Mouse (Mus musculus): ENCODE data around the gene Olfr1314. TPM values are rescaled to one million over a fixed set of nuclear protein-coding genes. Genes with fewer than 3 reads are reported as not detected.

The Olfr1314 gene
- not detected in 2 replicates for polyA plus RNA-seq (2015; fragmentation: Nextera tagmentation; extraction: Ambion mirVana)

DNA sequence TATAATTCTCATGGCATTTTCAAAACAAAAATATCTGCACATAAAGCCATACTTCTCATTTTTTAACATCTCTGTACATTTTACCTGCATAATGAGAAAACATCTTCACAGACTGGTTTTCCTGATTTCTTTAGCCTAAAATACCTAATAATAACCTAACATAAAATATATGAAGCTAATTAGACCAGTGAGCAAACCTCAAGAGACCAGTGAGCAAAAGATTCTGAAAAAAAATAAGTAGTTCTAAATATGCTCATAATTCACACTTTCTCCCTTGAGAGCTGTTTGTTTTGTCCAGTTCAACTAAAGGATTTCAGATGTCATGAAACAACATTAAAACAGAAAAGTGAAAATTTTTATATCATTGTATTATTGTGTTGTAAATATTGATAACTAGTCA lies at the start of gene Olfr1314:
TSS of gene Olfr1314 (minus strand) at position 101 of the 400 bp plus-strand sequence.
- Histone ChIP-seq H3K27ac (no peak within 1 kb of the TSS), H3K4me1 (no peaks in the 10 kb centered on the region), H3K4me3 (replicated peaks) (no peak within 1 kb of the TSS), H3K36me3 (no peaks in the 10 kb centered on the region), H3K9ac (no peak within 1 kb of the TSS), H3K4me2 (no peak within 1 kb of the TSS), H3K27me3 (no peaks in the 10 kb centered on the region), H3K9me3 (replicated peaks) (no peaks in the 10 kb centered on the region)
- no peak for ATAC-seq (replicated peaks; ENCODE audit: low FRiP score)

DNA sequence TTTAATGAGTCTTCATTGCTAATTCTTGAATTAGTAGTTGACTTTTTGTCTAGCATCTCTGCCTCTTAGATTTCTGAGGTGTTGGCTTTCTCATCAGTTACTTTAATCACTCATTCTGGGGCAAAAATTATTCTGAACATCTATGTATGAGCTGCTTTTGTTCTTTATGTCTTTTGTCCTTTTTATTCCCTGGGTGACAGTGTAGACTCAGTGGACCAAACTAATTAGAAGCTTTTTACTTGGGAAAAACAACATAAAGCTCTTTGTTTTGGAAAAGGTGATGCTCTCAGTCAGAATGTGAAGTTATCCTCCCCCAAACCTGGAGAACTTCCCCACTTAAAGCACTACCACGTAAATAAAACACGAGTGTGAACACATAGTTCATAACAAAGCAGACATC lies 43.4 kb upstream of the Olfr1314 start, which contains the start of gene Olfr1317:
TSS of gene Olfr1317 (plus strand) at position 301 of the 400 bp plus-strand sequence.
- no peaks in the 10 kb centered on the region for H3K27me3 ChIP-seq
- WGBS = 79% methylated on average over 2 of the region's 2 CpGs
- H3K27ac ChIP-seq = no peak within 1 kb of the TSS
- H3K9me3 ChIP-seq (replicated peaks) = no peaks in the 10 kb centered on the region
- H3K4me2 ChIP-seq = no peak within 1 kb of the TSS
- no peak within 1 kb of the TSS for H3K4me3 ChIP-seq (replicated peaks)
- no peaks in the 10 kb centered on the region for H3K36me3 ChIP-seq
- H3K4me1 ChIP-seq = no peaks in the 10 kb centered on the region
- ATAC-seq (replicated peaks; ENCODE audit: low FRiP score) = no peak
- H3K9ac ChIP-seq = no peak within 1 kb of the TSS

DNA sequence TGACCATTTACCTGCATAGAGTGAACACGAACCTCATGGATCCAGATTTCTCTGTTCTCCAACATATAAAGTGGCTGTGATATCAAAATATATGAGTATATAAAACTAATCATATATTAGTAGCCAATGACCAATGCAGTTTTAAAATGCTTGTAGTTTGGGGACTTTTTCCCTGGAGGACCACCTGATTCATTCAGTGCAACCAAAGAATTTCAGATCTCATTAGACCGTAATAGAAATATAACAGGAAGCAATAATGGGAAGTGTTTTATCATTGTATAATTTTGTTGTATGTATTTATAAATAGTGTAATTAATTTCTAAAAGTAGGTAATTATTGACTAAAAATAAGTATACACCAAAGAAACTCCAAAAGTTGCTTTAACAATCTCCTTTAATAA lies 38.3 kb upstream of the Olfr1314 start, which contains the start of gene Olfr1316:
TSS of gene Olfr1316 (minus strand) at position 101 of the 400 bp plus-strand sequence.
- no peak for ATAC-seq (replicated peaks; ENCODE audit: low FRiP score)
- WGBS = 86% methylated on average over 2 of the region's 2 CpGs
- H3K27ac ChIP-seq = no peak within 1 kb of the TSS
- no peak within 1 kb of the TSS for H3K4me2 ChIP-seq
- no peak within 1 kb of the TSS for H3K4me3 ChIP-seq (replicated peaks)
- H3K27me3 ChIP-seq = no peaks in the 10 kb centered on the region
- no peaks in the 10 kb centered on the region for H3K36me3 ChIP-seq
- H3K4me1 ChIP-seq = no peaks in the 10 kb centered on the region
- H3K9ac ChIP-seq = no peak within 1 kb of the TSS
- H3K9me3 ChIP-seq (replicated peaks) = no peaks in the 10 kb centered on the region

DNA sequence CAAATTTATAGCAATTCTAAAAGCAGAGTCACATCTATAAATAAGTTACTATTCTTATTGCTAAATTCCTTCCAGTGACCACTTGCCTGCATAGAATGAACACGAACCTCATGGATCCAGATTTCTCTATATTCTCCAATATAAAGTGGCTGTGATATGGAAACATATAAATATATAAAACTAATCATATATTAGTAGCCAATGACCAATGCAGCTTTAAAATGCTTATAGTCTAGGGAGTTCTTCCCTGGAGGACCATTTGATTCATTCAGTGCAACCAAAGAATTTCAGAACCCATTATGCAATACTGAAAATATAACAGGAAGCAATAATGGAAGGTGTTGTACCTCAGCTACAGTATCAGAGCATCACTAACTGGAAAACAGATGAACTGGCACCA lies 18.8 kb upstream of the Olfr1314 start, which contains the start of gene Olfr1315-ps1:
TSS of gene Olfr1315-ps1 (minus strand) at position 101 of the 400 bp plus-strand sequence.
- Histone ChIP-seq H3K27me3 (no peaks in the 10 kb centered on the region), H3K36me3 (no peaks in the 10 kb centered on the region), H3K27ac (no peak within 1 kb of the TSS), H3K9ac (no peak within 1 kb of the TSS), H3K4me1 (no peaks in the 10 kb centered on the region), H3K4me3 (replicated peaks) (no peak within 1 kb of the TSS), H3K9me3 (replicated peaks) (no peaks in the 10 kb centered on the region), H3K4me2 (no peak within 1 kb of the TSS)
- no peak for ATAC-seq (replicated peaks; ENCODE audit: low FRiP score)
- WGBS = 82% methylated on average over 1 of the region's 1 CpGs

DNA sequence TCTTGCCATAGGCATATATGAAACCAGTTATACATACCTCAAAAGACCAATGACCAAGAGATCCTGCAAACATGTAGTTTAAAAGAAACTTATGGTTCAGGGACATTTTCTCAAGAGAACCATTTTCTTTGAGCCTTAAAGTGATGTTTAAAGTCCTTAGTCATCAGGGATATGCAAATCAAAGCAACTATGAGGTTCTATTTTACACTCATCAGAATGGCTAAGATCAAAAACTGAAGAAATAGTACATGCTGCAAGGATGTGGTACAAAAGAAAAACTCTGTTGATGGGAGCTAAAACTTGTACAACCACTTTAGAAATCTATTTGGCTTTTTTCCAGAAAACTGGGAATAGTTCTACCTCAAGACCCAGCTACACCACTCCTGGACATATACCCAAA lies 18.8 kb downstream of the Olfr1314 start, which contains the start of gene Olfr1313:
TSS of gene Olfr1313 (minus strand) at position 101 of the 400 bp plus-strand sequence.
- no peaks in the 10 kb centered on the region for H3K9me3 ChIP-seq (replicated peaks)
- H3K4me3 ChIP-seq (replicated peaks) = no peak within 1 kb of the TSS
- H3K27ac ChIP-seq = no peak within 1 kb of the TSS
- no peak within 1 kb of the TSS for H3K9ac ChIP-seq
- no peak within 1 kb of the TSS for H3K4me2 ChIP-seq
- H3K27me3 ChIP-seq = no peaks in the 10 kb centered on the region
- H3K36me3 ChIP-seq = no peaks in the 10 kb centered on the region
- no peaks in the 10 kb centered on the region for H3K4me1 ChIP-seq
- ATAC-seq (replicated peaks; ENCODE audit: low FRiP score) = no peak

DNA sequence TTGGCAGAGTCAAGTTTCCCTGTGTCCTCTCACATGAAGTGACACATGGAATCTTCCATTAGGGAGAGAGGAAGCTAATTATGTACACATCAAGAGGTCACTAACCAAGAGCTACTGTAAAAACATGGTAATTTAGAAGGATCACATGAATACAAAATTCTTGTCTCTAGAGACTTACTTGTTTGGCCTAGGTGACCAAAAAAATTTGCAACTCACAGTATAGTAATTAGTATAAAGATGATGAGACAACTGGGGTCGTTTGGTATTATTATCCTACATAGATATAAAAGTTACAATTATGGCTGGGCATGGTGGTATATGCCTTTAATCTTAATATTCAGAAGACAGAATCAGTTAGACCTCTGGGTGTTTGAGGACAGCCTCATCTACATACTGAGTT lies 46.4 kb downstream of the Olfr1314 start, which contains the start of gene Olfr1312:
TSS of gene Olfr1312 (minus strand) at position 101 of the 400 bp plus-strand sequence.
- no peaks in the 10 kb centered on the region for H3K9me3 ChIP-seq (replicated peaks)
- 58% methylated on average over 1 of the region's 1 CpGs for WGBS
- no peak within 1 kb of the TSS for H3K4me3 ChIP-seq (replicated peaks)
- H3K4me1 ChIP-seq = no peaks in the 10 kb centered on the region
- no peak within 1 kb of the TSS for H3K27ac ChIP-seq
- H3K36me3 ChIP-seq = no peaks in the 10 kb centered on the region
- no peak within 1 kb of the TSS for H3K4me2 ChIP-seq
- ATAC-seq (replicated peaks; ENCODE audit: low FRiP score) = no peak
- H3K9ac ChIP-seq = no peak within 1 kb of the TSS
- no peaks in the 10 kb centered on the region for H3K27me3 ChIP-seq

Other genes starting within 250 kb of the Olfr1314 start
- gene Olfr1305, start 219.6 kb downstream of the Olfr1314 start, polyA plus RNA-seq (2015; fragmentation: Nextera tagmentation; extraction: Ambion mirVana) = not detected in 2 replicates
- not detected in 2 replicates for gene Olfr1306, start 180.5 kb downstream of the Olfr1314 start, polyA plus RNA-seq (2015; fragmentation: Nextera tagmentation; extraction: Ambion mirVana)
- not detected in 2 replicates for gene Olfr1307, start 147.3 kb downstream of the Olfr1314 start, polyA plus RNA-seq (2015; fragmentation: Nextera tagmentation; extraction: Ambion mirVana)
- not detected in 2 replicates for gene Olfr1308, start 131.8 kb downstream of the Olfr1314 start, polyA plus RNA-seq (2015; fragmentation: Nextera tagmentation; extraction: Ambion mirVana)
- not detected in 2 replicates for gene Olfr1309, start 106.5 kb downstream of the Olfr1314 start, polyA plus RNA-seq (2015; fragmentation: Nextera tagmentation; extraction: Ambion mirVana)
- gene Olfr1310, start 84.1 kb downstream of the Olfr1314 start, polyA plus RNA-seq (2015; fragmentation: Nextera tagmentation; extraction: Ambion mirVana) = not detected in 2 replicates
- gene Olfr1311, start 72.4 kb downstream of the Olfr1314 start, polyA plus RNA-seq (2015; fragmentation: Nextera tagmentation; extraction: Ambion mirVana) = not detected in 2 replicates
- gene Olfr1312, start 46.5 kb downstream of the Olfr1314 start, polyA plus RNA-seq (2015; fragmentation: Nextera tagmentation; extraction: Ambion mirVana) = not detected in 2 replicates
- not detected in 2 replicates for gene Olfr1313, start 18.9 kb downstream of the Olfr1314 start, polyA plus RNA-seq (2015; fragmentation: Nextera tagmentation; extraction: Ambion mirVana)
- not detected in 2 replicates for gene Olfr1315-ps1, start 18.7 kb upstream of the Olfr1314 start, polyA plus RNA-seq (2015; fragmentation: Nextera tagmentation; extraction: Ambion mirVana)
- gene Olfr1316, start 38.2 kb upstream of the Olfr1314 start, polyA plus RNA-seq (2015; fragmentation: Nextera tagmentation; extraction: Ambion mirVana) = not detected in 2 replicates
- not detected in 2 replicates for gene Olfr1317, start 43.5 kb upstream of the Olfr1314 start, polyA plus RNA-seq (2015; fragmentation: Nextera tagmentation; extraction: Ambion mirVana)
- gene Olfr1318, start 57.4 kb upstream of the Olfr1314 start, polyA plus RNA-seq (2015; fragmentation: Nextera tagmentation; extraction: Ambion mirVana) = not detected in 2 replicates
- gene Lpcat4, start 142.7 kb upstream of the Olfr1314 start, polyA plus RNA-seq (2015; fragmentation: Nextera tagmentation; extraction: Ambion mirVana) = 23.1 and 25.7 TPM in 2 replicates
- gene Nutm1, start 162.5 kb upstream of the Olfr1314 start, polyA plus RNA-seq (2015; fragmentation: Nextera tagmentation; extraction: Ambion mirVana) = 0.08 TPM in 1 of 2 replicates, not detected in the other
- 242 and 259 TPM in 2 replicates for gene Nop10, start 165.1 kb upstream of the Olfr1314 start, polyA plus RNA-seq (2015; fragmentation: Nextera tagmentation; extraction: Ambion mirVana)
- 9.5 and 10.7 TPM in 2 replicates for gene Slc12a6, start 169.0 kb upstream of the Olfr1314 start, polyA plus RNA-seq (2015; fragmentation: Nextera tagmentation; extraction: Ambion mirVana)
- gene Gm21985, start 169.5 kb upstream of the Olfr1314 start, polyA plus RNA-seq (2015; fragmentation: Nextera tagmentation; extraction: Ambion mirVana) = not detected in 2 replicates

All from kidney, embryonic 15.5 days (tissue).